Mouse (Mus musculus) heart, embryonic 10.5 days (tissue): ENCODE results near the gene Fam131b. TPM values are rescaled to one million over a fixed set of nuclear protein-coding genes. Genes with fewer than 3 reads are reported as not detected.

Experiments
- DNase-seq: peaks from one replicate; pipeline ENCODE4 v3.0.0-alpha.2; 2017; ENCODE audit warnings: low spot score
- H3K27ac ChIP-seq: fragments of 300-500 bp; sonication (generic); 2 replicates; pipeline ENCODE4 v1.5.1; 2016; ENCODE audit warnings: mild to moderate bottlenecking
- H3K27me3 ChIP-seq: fragments of 300-500 bp; sonication (generic); 2 replicates; pipeline ENCODE4 v1.6.1; 2016; ENCODE audit warnings: mild to moderate bottlenecking; ENCODE audit not compliant: poor library complexity, insufficient read depth, severe bottlenecking
- H3K36me3 ChIP-seq: fragments of 300-500 bp; sonication (generic); 2 replicates; pipeline ENCODE4 v1.6.1; 2016; ENCODE audit warnings: mild to moderate bottlenecking, moderate library complexity
- H3K4me1 ChIP-seq: fragments of 300-500 bp; sonication (generic); 2 replicates; pipeline ENCODE4 v1.6.1; 2016; ENCODE audit warnings: mild to moderate bottlenecking
- H3K4me3 ChIP-seq: fragments of 300-500 bp; sonication (generic); 2 replicates; pipeline ENCODE4 v1.5.1; 2016; ENCODE audit warnings: mild to moderate bottlenecking, moderate library complexity
- H3K9me3 ChIP-seq: fragments of 300-500 bp; sonication (generic); 2 replicates; pipeline ENCODE4 v1.6.1; 2016; ENCODE audit warnings: mild to moderate bottlenecking, moderate library complexity
- WGBS: fragments of 180-500 bp; shearing (Covaris S2); methylation state at CpG from one replicate; pipeline ENCODE4 v1.1.7; 2016; 5-methylcytosine and 5-hydroxymethylcytosine counted together
- polyA plus RNA-seq: library from polyadenylated mRNA; unstranded; fragments of >200 nt; fragmentation: Nextera tagmentation; extraction: Ambion mirVana; gene quantifications from 2 replicates; pipeline ENCODE4 v1.2.1, GENCODE M21; 2016

Gene Fam131b
- polyA plus RNA-seq, 1 experiment from 2014 or later, result 0.30 TPM

- peaks cover 41% of the 10 kb centered on the region for H3K36me3 ChIP-seq
Observed at GRCm38 (mm10) chr6:42293327-42293726, 31.1 kb downstream of the Fam131b start.

DNA sequence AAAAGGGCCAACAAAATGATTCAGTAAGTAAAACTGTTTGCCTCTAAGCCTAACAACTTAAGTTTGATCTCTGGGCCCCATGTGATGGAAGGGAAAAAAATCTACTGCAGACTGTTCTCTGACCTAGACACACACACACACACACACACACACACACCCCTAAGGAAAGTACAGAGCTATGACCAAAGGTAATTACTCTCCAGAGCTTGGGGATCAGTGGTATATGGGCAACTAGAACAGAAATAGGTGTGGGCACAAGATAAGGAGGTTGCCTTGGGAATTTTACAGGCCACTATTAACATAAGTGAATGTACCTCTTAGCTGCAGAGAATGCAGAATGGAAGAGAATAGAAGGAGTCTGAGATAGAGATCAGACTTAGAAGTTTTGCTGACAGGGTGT is 36.9 kb downstream of the Fam131b start:
- DNase-seq, result no peak
- H3K27ac ChIP-seq, result no peak overlapping the region
- H3K9me3 ChIP-seq, result no peaks in the 10 kb centered on the region

More at GRCm38 (mm10) chr6:42293327-42293726, 31.1 kb downstream of the Fam131b start:
- Histone ChIP-seq H3K27me3 (no peaks in the 10 kb centered on the region), H3K4me1 (no peaks in the 10 kb centered on the region), H3K4me3 (no peak overlapping the region), H3K9me3 (no peaks in the 10 kb centered on the region), H3K27ac (no peak overlapping the region)
- no peak for DNase-seq
- 88% methylated on average over 6 of the region's 6 CpGs for WGBS

GRCm38 (mm10) chr6:42286448-42286847 is 38.0 kb downstream of the Fam131b start, which contains the start of gene Clcn1:
Gene Clcn1, plus strand, starts transcription at chr6:42286685.
- no peaks in the 10 kb centered on the region for H3K27me3 ChIP-seq
- DNase-seq, result no peak
- H3K27ac ChIP-seq, result peak within 1 kb of the TSS; percentile 47
- H3K9me3 ChIP-seq, result no peaks in the 10 kb centered on the region
- WGBS, result 58% methylated on average over 4 of the region's 5 CpGs
- peaks cover 19% of the 10 kb centered on the region for H3K4me1 ChIP-seq
- peaks cover 39% of the 10 kb centered on the region for H3K36me3 ChIP-seq
- no peak within 1 kb of the TSS for H3K4me3 ChIP-seq

More for the DNA sequence above, 36.9 kb downstream of the Fam131b start:
- Histone ChIP-seq H3K36me3 (peaks cover 36% of the 10 kb centered on the region), H3K4me3 (no peak overlapping the region), H3K27me3 (no peaks in the 10 kb centered on the region), H3K4me1 (peaks cover 19% of the 10 kb centered on the region)

DNA sequence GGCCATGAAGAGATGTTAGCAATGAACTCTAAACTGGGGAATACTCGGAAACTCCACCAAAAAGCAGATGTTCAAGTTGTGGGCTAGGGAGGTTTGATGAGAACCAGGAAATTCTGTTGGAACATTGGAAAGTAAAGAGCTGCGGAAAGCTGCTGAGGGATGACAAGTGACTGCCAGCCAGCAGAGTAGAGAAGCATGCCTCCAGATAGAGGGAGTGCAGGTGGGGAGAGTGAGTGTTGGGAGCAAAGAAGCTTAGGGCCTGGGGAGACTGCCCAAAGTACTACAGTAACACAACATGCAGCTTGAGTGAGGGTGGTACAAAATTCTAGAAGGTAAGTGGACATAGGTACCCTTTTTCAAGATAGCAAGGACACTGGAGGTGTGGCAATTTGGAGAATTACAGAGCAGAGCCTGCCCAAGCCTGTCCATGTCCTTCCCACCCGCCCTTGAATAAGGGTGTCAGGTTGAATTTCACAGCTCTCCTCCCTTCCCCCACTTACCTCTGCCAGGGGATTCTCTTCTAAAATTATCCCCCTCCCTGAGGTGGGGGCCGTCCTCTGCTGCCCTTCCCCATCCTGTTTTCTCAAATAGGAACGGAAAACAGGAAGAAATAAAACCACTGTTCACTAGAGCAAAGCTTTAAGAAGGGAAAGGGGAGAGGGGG is 41.4 kb downstream of the Fam131b start:
- no peak overlapping the region for H3K4me3 ChIP-seq
- peaks cover 19% of the 10 kb centered on the region for H3K4me1 ChIP-seq
- peak overlapping the region; percentile 3; the same call in 1 of the 2 replicates for H3K27ac ChIP-seq
- 47% methylated on average over 5 of the region's 5 CpGs for WGBS
- peaks cover 62% of the 10 kb centered on the region for H3K36me3 ChIP-seq
- no peak for DNase-seq
- H3K9me3 ChIP-seq, result no peaks in the 10 kb centered on the region
- no peaks in the 10 kb centered on the region for H3K27me3 ChIP-seq

DNA sequence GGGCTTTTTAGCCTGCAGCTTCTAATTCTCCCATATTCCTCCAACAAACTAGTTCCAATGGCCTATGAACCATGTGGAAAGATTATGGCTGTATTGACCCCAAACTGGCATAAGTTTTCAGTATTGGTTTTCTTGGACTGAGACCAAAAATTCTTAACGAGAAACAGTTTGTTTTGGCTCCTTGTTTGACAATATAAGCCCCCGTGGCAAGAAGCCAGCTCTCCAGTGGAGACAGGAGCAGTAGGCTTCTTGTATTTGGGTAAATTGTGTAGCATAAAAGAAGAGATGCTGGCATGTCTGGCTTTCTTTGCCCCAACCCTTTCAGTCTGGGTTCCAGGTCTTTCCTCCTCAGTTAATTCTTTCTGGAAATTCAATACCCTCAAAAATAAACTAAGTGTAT is 48.3 kb downstream of the Fam131b start:
- WGBS, result 78% methylated on average over 2 of the region's 2 CpGs

GRCm38 (mm10) chr6:42270817-42271216 is 53.6 kb downstream of the Fam131b start:
- no peak for DNase-seq
- Histone ChIP-seq H3K36me3 (peaks cover 84% of the 10 kb centered on the region), H3K27ac (no peak overlapping the region), H3K27me3 (no peaks in the 10 kb centered on the region), H3K4me1 (0 out of 2 replicates have a peak, but pooled peaks cover 9% of the 10 kb centered on the region), H3K4me3 (no peak overlapping the region), H3K9me3 (no peaks in the 10 kb centered on the region)

More for the DNA sequence above, 48.3 kb downstream of the Fam131b start:
- Histone ChIP-seq H3K36me3 (peaks cover 95% of the 10 kb centered on the region), H3K4me3 (no peak overlapping the region), H3K4me1 (no peaks in the 10 kb centered on the region), H3K27me3 (no peaks in the 10 kb centered on the region), H3K27ac (no peak overlapping the region), H3K9me3 (no peaks in the 10 kb centered on the region)
- no peak for DNase-seq

DNA sequence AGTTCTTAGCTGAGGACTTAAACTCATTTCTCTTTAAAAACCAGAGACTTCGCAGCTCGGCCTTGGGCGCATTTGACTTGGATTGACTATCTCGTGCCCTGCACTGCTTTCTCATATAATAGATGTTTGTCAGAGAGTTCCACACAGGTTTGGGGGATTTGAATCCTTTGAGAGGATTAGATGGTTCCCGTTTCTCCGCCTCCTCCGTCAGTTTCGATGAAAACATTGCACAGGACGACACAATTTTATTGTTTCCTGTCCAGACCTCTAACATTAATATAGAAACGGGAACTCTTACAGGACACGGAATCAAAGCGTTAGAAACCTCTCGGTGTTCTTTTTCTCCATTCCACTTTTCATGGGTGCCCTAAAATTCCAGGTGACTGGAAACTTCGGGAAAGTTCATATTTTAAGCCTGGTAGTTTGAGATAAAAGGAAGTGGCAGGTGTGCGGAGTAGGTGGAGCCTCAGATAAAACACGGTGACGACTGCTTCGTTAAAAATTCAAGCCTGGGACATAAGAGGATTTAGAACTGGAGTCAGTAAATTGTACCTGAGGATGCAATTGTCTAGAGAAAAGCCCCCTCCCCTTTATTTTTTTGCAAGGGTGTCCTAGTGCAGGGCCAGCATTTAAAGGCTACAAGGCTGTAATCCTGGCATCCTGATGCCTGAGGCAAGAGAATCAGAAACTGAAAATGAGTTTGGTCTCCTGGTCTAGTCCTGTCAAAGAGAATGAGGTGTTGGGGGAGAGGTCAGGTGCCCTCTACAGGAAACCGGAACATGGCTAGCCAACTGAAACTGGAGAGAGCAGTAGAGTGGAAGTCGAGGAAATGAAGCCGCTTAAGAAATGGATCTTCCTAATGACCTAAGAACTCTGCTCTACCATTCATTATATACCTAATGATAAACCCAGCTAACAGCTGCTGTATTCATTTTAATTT is 58.8 kb downstream of the Fam131b start:
- no peaks in the 10 kb centered on the region for H3K9me3 ChIP-seq
- H3K36me3 ChIP-seq, result peaks cover 34% of the 10 kb centered on the region
- DNase-seq, result no peak
- peaks cover 6% of the 10 kb centered on the region; the same call in 1 of the 2 replicates for H3K27me3 ChIP-seq
- peak overlapping the region; percentile 93 for H3K27ac ChIP-seq
- peaks cover 15% of the 10 kb centered on the region for H3K4me1 ChIP-seq
- peak overlapping the region; percentile 73 for H3K4me3 ChIP-seq
- under 1% methylated on average over 21 of the region's 21 CpGs for WGBS

Other genes starting within 250 kb of the Fam131b start
- gene Tas2r139, start 183.7 kb downstream of the Fam131b start, polyA plus RNA-seq, result not detected in 2 replicates
- not detected in 2 replicates for gene Tas2r144, start 109.3 kb downstream of the Fam131b start, polyA plus RNA-seq
- gene Gstk1, start 78.7 kb downstream of the Fam131b start, polyA plus RNA-seq, result 9.7 and 13.8 TPM in 2 replicates
- 0.21 and 0.41 TPM in 2 replicates for gene Tmem139, start 62.7 kb downstream of the Fam131b start, polyA plus RNA-seq
- gene Casp2, start 59.7 kb downstream of the Fam131b start, polyA plus RNA-seq, result 40.8 and 45.2 TPM in 2 replicates
- gene Clcn1, start 38.0 kb downstream of the Fam131b start, polyA plus RNA-seq, result 0.59 and 0.67 TPM in 2 replicates
- gene Zyx, start 25.0 kb upstream of the Fam131b start, polyA plus RNA-seq, result 165 and 193 TPM in 2 replicates
- 3.0 and 4.8 TPM in 2 replicates for gene Epha1, start 48.6 kb upstream of the Fam131b start, polyA plus RNA-seq
- not detected in 2 replicates for gene Tas2r143, start 75.6 kb upstream of the Fam131b start, polyA plus RNA-seq
- gene Tas2r135, start 80.8 kb upstream of the Fam131b start, polyA plus RNA-seq, result not detected in 2 replicates
- not detected in 2 replicates for gene Tas2r126, start 109.9 kb upstream of the Fam131b start, polyA plus RNA-seq
- gene Olfr458, start 140.6 kb upstream of the Fam131b start, polyA plus RNA-seq, result 0.19 TPM in 1 of 2 replicates, not detected in the other
- not detected in 2 replicates for gene Olfr457, start 151.7 kb upstream of the Fam131b start, polyA plus RNA-seq
- gene Olfr456, start 162.6 kb upstream of the Fam131b start, polyA plus RNA-seq, result 0.13 TPM in 1 of 2 replicates, not detected in the other
- not detected in 2 replicates for gene Olfr455, start 222.9 kb upstream of the Fam131b start, polyA plus RNA-seq